Mouse (Mus musculus): ENCODE data around the gene Rgs3.

DNA sequence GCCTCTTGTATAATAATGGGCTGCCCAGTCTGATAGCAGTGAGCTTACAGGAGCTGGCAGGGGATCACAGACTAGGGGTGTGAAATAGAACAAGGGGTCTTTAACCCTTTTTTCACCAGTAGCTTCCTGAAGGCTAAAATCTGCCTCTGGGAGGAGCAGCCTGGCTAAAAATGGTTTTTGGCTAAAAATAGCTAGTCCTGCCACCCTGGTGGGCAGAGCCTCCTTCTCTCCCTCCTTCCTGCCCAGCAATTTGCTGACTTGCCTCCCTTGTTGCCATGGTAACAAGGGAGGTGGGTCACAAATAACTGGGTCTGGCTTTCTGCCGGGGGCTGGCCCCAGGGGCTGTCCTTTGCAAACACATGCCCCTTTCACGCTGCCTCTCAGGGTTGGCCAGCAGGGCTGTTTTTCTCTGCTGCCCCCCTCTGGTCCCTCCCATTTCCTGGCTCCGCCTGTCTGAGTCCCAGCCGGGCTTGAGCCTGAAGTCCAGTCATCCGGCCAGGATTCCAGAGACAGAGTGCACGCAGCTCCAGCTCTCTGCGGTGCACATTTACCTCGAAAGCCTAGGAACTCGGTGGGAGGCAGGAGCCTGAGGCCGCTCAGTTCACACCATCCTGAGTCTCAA is 139.7 kb downstream of the Rgs3 start:
- TF ChIP-seq GATA1 (IDR thresholded peaks at IDR 0.05; ENCODE audit: borderline replicate concordance, low read length) (no peak), FLI1 (IDR thresholded peaks at IDR 0.05; ENCODE audit: low read length) (no peak)
